Mouse (Mus musculus) heart, postnatal 0 days (tissue): ENCODE measurements around the gene Supt3.

ENCODE experiments used
- CTCF ChIP-seq: IDR thresholded peaks from 2 replicates; pipeline ENCODE4 v1.5.1; 2016; ENCODE audit warnings: antibody characterized with exemption, control low read depth, low read depth
- EP300 ChIP-seq: IDR thresholded peaks from 2 replicates; pipeline ENCODE4 v1.6.1; 2016; ENCODE audit warnings: antibody characterized with exemption, low read depth

DNA sequence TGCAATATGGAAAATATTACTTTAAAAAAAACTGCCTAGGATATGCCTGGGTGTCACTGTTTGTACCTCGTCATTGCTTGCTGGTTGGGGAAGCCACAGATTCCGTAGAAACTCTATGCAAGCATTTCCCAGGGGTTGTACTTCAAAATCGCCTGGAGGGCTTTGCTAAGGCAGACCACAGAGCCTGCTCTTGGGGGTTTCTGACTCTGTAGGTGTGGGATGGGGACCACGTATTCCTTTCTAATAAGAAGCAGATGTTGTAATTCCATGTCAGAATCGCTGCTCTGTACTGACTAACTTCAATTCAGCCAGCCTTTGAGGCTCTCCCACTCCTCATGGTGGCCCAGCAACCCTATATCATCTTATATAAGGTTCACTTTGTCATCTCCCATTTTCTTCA, 8.4 kb upstream of the Supt3 start:
- TF ChIP-seq CTCF (no peak), EP300 (no peak)
